Mouse (Mus musculus) colon, adult 2 months (tissue): Measurements from ENCODE around the gene Trmt1l. TPM values are rescaled to one million over a fixed set of nuclear protein-coding genes. Genes with fewer than 3 reads are reported as not detected.

Source experiments
- polyA plus RNA-seq: library from polyadenylated mRNA; depleted of rRNA; stranded (reverse); fragments of >200 nt; gene quantifications from 2 replicates; pipeline ENCODE4 v1.2.3, GENCODE M21; 2012; rRNA removed

The Trmt1l gene
- polyA plus RNA-seq = 13.3 and 14.3 TPM in 2 replicates

DNA sequence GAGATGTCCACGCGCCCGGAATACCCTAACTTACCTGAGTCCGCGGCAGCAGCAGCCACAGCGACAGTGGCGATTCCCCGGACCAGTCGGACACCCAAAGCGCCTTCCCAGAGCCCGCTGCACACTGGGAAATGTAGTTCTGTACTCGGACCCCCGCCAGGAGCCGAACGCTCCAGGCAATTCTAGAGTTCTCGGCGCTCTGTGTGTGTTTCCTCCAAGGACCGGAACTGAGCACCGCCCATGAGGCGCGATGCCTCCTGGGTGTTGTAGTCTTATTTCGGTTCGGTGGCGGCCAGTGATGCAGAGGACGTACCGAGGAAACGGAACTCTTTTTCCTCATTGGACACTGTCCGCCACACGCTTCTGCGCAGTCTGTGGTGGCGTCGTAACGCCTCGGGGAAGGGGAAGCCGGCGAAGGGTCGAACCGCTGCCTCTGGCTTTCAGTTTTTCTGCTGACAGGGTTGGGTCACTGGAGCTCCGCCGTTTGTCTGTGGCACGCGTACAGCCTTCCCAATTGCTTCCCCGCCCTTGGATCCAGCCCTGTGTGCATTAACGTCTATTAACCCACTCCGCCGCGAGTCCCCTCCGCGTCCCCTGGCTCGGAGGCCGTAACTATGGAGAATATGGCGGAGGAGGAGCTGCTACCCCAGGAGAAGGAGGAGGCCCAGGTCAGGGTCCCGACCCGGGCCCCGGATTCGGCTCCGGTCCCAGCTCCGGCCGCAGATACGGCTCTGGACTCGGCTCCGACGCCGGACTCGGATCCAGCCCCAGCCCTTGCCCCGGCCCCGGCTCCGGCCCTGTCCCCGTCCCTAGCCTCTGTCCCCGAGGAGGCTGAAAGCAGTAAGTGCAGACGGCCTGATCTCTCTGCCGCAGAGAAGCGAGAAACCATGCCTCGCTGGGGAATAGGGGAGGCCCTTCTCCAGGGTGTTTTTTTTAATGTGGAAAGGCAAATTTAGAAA, at the start of gene Trmt1l, which contains the start of gene Swt1:
Trmt1l (plus strand) TSS at position 280 of the 959 bp plus-strand sequence.
Swt1 (minus strand) TSS at position 193 of the 959 bp plus-strand sequence.

DNA sequence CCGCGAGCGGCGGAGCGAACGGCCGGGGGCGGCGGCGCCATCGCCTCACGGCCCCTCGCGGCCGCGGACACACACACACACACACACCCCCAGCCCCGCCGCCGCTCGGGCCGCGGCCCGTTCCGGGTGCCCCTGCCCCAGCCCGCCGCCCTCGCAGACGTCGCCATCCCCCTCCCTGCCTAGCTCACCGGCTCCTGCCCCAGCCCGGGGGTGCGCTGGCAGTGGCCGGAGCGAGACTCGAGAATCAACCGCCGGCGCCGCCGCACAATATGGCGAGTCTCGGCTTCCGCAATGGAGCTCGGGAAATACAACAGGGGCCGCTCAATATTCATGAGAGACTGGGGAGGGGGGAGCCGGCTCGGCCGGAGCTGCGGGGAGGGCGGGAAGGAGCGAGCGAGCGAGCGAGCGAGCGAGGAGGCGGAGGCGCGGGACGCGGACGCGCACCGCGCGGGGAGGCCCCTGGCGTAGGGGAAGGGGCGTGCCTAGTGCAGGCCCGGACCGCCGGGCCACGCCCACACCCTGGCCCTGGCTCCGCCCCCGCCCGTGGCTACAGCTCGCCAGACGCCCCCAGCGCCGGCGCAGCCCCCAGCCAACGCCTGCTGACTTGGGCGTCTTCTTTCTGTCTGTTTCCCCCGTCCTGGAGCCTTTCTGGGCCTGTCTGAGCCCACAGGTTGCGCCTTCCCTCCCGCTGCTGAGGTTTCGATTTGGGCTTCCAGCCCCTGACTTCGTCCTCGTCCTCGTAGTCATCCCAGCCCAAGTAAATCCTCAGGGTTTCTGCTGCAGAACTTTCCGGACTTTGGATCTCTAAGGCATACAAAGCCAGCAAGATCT, 72.4 kb downstream of the Trmt1l start, which contains the start of gene Rnf2:
Rnf2 (minus strand) TSS at position 425 of the 831 bp plus-strand sequence.

Other genes starting within 250 kb of the Trmt1l start
- gene Gm47985, start 246.0 kb upstream of the Trmt1l start, polyA plus RNA-seq = 0.14 and 0.28 TPM in 2 replicates
- 0.13 and 0.24 TPM in 2 replicates for gene Gm8947, start 236.2 kb upstream of the Trmt1l start, polyA plus RNA-seq
- gene Gm47995, start 230.1 kb upstream of the Trmt1l start, polyA plus RNA-seq = 0.35 and 0.45 TPM in 2 replicates
- 0.61 TPM in 1 of 2 replicates, not detected in the other for gene 3110040M04Rik, start 224.4 kb upstream of the Trmt1l start, polyA plus RNA-seq
- not detected in 2 replicates for gene Gm47996, start 218.4 kb upstream of the Trmt1l start, polyA plus RNA-seq
- 60.4 and 78.5 TPM in 2 replicates for gene Ivns1abp, start 84.1 kb upstream of the Trmt1l start, polyA plus RNA-seq
- 2.6 and 4.2 TPM in 2 replicates for gene Swt1, start 87 bp upstream of the Trmt1l start, polyA plus RNA-seq
- gene Rnf2, start 72.4 kb downstream of the Trmt1l start, polyA plus RNA-seq = 6.3 and 6.9 TPM in 2 replicates
- 17.7 and 23.8 TPM in 2 replicates for gene Fam129a, start 142.6 kb downstream of the Trmt1l start, polyA plus RNA-seq